22 mouse cellular contexts compared by ENCODE assay signal in genomic region chr16:68078991-68079390, GRCm38 (mm10).
DNase-seq lines count a peak whose midpoint lies in the region; TF ChIP-seq lines count a peak whose summit lies in the region.
"Had no signal": no experiment of that assay in that cellular context is flagged by ENCODE, and none has a peak within 500 bp of the region (broad histone marks: within the 10 kb centered on the region; RNA-seq: fewer than 3 reads in every experiment).

No protein-coding gene starts in this region.

- H3K4me1 ChIP-seq in MEL (ENCODE audit: control insufficient read depth in 1 of 2, insufficient read depth in 2 of 2, low read length in 2 of 2) = peaks cover 0 to 3% of the 10 kb centered on the region in 2 experiments; a peak in 1 of 4 replicates

- no peak overlapping the region for H3K9ac ChIP-seq in MEL (ENCODE audit: control insufficient read depth, low read depth, low read length, poor library complexity, severe bottlenecking)

- peaks cover 0 to 3% of the 10 kb centered on the region in 2 experiments; a peak in 1 of 4 replicates for H3K36me3 ChIP-seq in MEL (ENCODE audit: control insufficient read depth in 1 of 2, insufficient read depth in 2 of 2, low read length in 2 of 2)
- H3K36me3 ChIP-seq: G1E had no signal

- peak; percentile 39 to 55; a peak in 3 of 4 replicates for TF ChIP-seq EP300 in MEL (IDR thresholded peaks at IDR 0.05; ENCODE audit: low read depth in 1 of 2, low read length in 2 of 2)

- H3K27me3 ChIP-seq in MEL (ENCODE audit: control insufficient read depth in 1 of 2, insufficient read depth in 2 of 2, low read length in 2 of 2) = no peaks in the 10 kb centered on the region
- H3K27me3 ChIP-seq: CH12.LX, Patski had no signal

- no peak for TF ChIP-seq RAD21 in MEL (IDR thresholded peaks at IDR 0.05; ENCODE audit: low read depth, low read length)

- DNase-seq in 416B (ENCODE audit: low read depth) (peak; percentile 47), MEL (ENCODE audit: low read depth, low spot score) (peak; percentile 60), MEL-GATA-1-ER (ENCODE audit: extremely low read depth, low read depth) (peak; percentile 16)
- DNase-seq in left cerebral cortex, postnatal 36 days (ENCODE audit: low spot score in 2 of 2) = no peak
- DNase-seq in left cerebral cortex, postnatal 14 days (ENCODE audit: low spot score in 2 of 2) = no peak
- DNase-seq in left cerebral cortex, adult 11 months (ENCODE audit: low spot score) = no peak
- DNase-seq: adrenal gland, adult 2 months; adrenal gland, adult 8-10 months; adrenal gland, postnatal 10 days; adrenal gland, postnatal 14 days; adrenal gland, postnatal 25 days; adrenal gland, postnatal 36 days; B cell, adult 2 months; cerebellum, adult 11 months; cerebellum, adult 11-12 months; cerebellum, adult 18-20 months; cerebellum, adult 2 months; cerebellum, adult 8-10 months; cerebellum, adult 9-10 months had no signal

- intact Hi-C loops in left cerebral cortex, postnatal 36 days (cut with DNase I) = no loop called here
- intact Hi-C loops in left cerebral cortex, postnatal 14 days (cut with DNase I) = no loop called here

- TF ChIP-seq POLR2A in MEL (IDR thresholded peaks at IDR 0.05; ENCODE audit: control insufficient read depth in 1 of 2, insufficient read depth in 1 of 2, low read depth in 1 of 2, low read length in 2 of 2, poor library complexity in 1 of 2) = no peak

- no peak overlapping the region for H3K4me3 ChIP-seq in MEL (ENCODE audit: control insufficient read depth in 1 of 2, insufficient read depth in 1 of 2, low read depth in 2 of 2, low read length in 2 of 2)

- H3K9me3 ChIP-seq in MEL (replicated peaks; ENCODE audit: insufficient read depth, low read length) = no peaks in the 10 kb centered on the region
- H3K9me3 ChIP-seq: G1E had no signal

- H3K79me2 ChIP-seq in MEL (ENCODE audit: control insufficient read depth, insufficient read depth, low read length, poor library complexity) = no peaks in the 10 kb centered on the region

- TF ChIP-seq CTCF in MEL (IDR thresholded peaks at IDR 0.05 in 2 of 3, conservative IDR thresholded peaks at IDR 0.05 in 1 of 3; ENCODE audit: control insufficient read depth in 1 of 3, insufficient read depth in 1 of 3, low read depth in 2 of 3, low read length in 3 of 3, poor library complexity in 1 of 3, severe bottlenecking in 1 of 3) = no peak

- H3K27ac ChIP-seq in MEL (ENCODE audit: control insufficient read depth, low read depth, low read length) = no peak overlapping the region

TF ChIP-seq in MEL, 35 proteins besides CTCF, POLR2A, EP300 and RAD21:
- TF ChIP-seq GATA1 (IDR thresholded peaks at IDR 0.05; ENCODE audit: low read depth, low read length) = peak; percentile 56
- TF ChIP-seq ETS1 (IDR thresholded peaks at IDR 0.05; ENCODE audit: low read depth, low read length) = no peak
- TF ChIP-seq ZNF384 (IDR thresholded peaks at IDR 0.05; ENCODE audit: low read depth, low read length) = no peak
- TF ChIP-seq ELF1 (IDR thresholded peaks at IDR 0.05; ENCODE audit: low read depth, low read length) = no peak
- no peak for TF ChIP-seq E2F4 (IDR thresholded peaks at IDR 0.05; ENCODE audit: borderline replicate concordance, low read depth, low read length)
- no peak for TF ChIP-seq USF2 (IDR thresholded peaks at IDR 0.05; ENCODE audit: borderline replicate concordance in 1 of 2, insufficient read depth in 1 of 2, low read depth in 1 of 2, low read length in 2 of 2)
- TF ChIP-seq MEF2A (IDR thresholded peaks at IDR 0.05; ENCODE audit: extremely low read depth, insufficient replicate concordance, low read depth, low read length, poor library complexity, severe bottlenecking) = no peak
- TF ChIP-seq MAFK (IDR thresholded peaks at IDR 0.05; ENCODE audit: borderline replicate concordance, low read depth, low read length) = no peak
- no peak for TF ChIP-seq KAT2A (conservative IDR thresholded peaks at IDR 0.05; ENCODE audit: low read depth, low read length)
- peak; percentile 48; the same call in 1 of the 2 replicates for TF ChIP-seq TCF12 (IDR thresholded peaks at IDR 0.05; ENCODE audit: low read depth, low read length)
- no peak for TF ChIP-seq ZMIZ1 (IDR thresholded peaks at IDR 0.05; ENCODE audit: low read depth, low read length)
- TF ChIP-seq POLR2AphosphoS5 (IDR thresholded peaks at IDR 0.05; ENCODE audit: borderline replicate concordance, low read depth, low read length) = no peak
- TF ChIP-seq POLR2AphosphoS2 (IDR thresholded peaks at IDR 0.05; ENCODE audit: low read length) = no peak
- TF ChIP-seq CHD1 (IDR thresholded peaks at IDR 0.05; ENCODE audit: low read depth, low read length) = no peak

Comparison
In these comparisons a context has a peak if more than half of its experiments do, and no peak if none do; other contexts are left out.
1. DNase-seq: peak in 416B (single experiment), MEL (single experiment) and MEL-GATA-1-ER (single experiment); none in left cerebral cortex, postnatal 36 days (0 of 2), left cerebral cortex, postnatal 14 days (0 of 2) and left cerebral cortex, adult 11 months (single experiment).